Mouse (Mus musculus) small intestine, adult 2 months (tissue): ENCODE results near the gene Rngtt.

Experiments used
- CTCF ChIP-seq: fragments of 200-500 bp; IDR thresholded peaks from 2 replicates; pipeline ENCODE4 v1.5.1; 2012; ENCODE audit warnings: low read depth, mild to moderate bottlenecking, control low read depth, inconsistent platforms, low read length, moderate library complexity, mixed read lengths; ENCODE audit not compliant: insufficient replicate concordance, insufficient read length; ENCODE audit errors: extremely low read depth
- POLR2A ChIP-seq: fragments of 200-500 bp; IDR thresholded peaks from 2 replicates; pipeline ENCODE4 v1.6.1; 2012; ENCODE audit warnings: low read depth, mild to moderate bottlenecking, control low read depth, inconsistent platforms, low read length, moderate library complexity

DNA sequence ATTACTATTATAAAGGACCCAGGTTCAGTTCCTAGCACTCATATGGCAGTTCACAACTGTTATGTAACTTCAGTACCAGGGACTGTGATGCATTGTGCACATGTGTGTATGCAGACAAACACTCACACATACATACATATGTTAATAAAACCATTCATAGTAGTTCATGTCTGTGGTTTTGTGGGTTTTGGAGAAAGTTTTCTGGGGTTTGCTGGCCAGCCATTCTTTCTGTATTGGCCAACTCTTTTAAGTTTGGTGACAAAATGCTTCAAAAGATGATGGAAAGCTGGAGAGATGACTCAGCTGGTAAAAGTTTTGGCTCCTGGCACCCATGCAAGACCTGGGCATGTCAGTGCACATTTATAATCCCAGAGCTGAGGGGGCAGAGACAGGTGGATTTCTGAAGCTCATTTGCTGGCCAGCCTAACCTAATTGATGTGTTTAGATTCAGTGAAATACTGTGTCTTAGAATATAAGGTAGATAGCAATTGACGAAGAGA lies 22.9 kb downstream of the Rngtt start:
- TF ChIP-seq CTCF (no peak), POLR2A (no peak)
